Mouse (Mus musculus): ENCODE results near the gene Spag16.

DNA sequence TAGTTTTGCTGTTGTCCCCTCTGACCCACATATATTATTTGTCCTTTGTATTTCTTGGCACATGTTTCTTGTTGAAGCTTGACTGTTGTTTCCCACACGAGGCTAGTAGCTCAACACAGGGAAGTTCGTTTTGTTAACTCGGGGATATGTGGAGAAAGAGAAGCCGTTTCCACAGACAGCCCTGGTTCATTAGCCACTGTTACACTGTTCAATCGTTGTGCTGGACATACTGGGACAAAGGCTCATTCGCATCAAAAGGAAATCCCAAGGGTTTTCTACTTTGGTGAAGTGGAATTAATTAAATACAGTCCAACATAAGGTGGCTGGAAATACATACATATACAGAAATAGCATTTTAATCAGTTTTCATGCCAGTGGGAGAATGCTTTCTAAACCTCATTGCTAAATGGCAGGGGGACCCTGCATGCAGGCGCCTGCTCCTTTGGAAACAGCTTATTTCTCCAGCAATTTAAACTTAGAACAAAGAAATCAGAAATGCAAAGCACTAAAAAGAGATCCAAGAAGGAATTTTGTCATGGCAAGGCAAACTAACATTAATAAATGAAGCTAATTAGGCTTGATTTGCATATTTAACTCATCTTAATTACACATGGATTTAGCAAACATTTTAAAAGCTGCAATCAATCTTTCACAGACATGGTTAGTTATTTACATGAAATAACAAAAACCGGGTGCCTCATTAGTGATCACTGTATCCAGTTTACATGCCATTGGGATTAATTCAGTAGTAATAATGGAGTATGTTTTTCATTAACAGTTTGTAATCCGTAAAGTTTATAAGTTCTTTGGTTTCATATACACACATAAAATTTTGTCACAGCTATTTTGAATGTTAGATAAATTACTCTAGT, 615.7 kb downstream of the Spag16 start:
- no peak for TF ChIP-seq CTCF (IDR thresholded peaks at IDR 0.05; ENCODE audit: extremely low read depth, insufficient read length, insufficient replicate concordance, low read depth, low read length)
- no peak for TF ChIP-seq POLR2A (IDR thresholded peaks at IDR 0.05; ENCODE audit: low read depth, low read length)

Measured in small intestine, adult 2 months (tissue).